Mouse (Mus musculus) frontal cortex, postnatal 10 days (tissue): ENCODE data around the gene Rnf152.

Experiments
- DNase-seq, 2 experiments: peaks; one replicate each; pipeline ENCODE4 v3.0.0; 2022; ENCODE audit warnings: low spot score in 2 of 2, mixed read lengths in 1 of 2

Rnf152 gene

GRCm38 (mm10) chr1:105356291-105357011 is at the start of gene Rnf152:
Gene Rnf152, minus strand, starts transcription at chr1:105356710.
- DNase-seq = peak; percentile 26 to 34

DNA sequence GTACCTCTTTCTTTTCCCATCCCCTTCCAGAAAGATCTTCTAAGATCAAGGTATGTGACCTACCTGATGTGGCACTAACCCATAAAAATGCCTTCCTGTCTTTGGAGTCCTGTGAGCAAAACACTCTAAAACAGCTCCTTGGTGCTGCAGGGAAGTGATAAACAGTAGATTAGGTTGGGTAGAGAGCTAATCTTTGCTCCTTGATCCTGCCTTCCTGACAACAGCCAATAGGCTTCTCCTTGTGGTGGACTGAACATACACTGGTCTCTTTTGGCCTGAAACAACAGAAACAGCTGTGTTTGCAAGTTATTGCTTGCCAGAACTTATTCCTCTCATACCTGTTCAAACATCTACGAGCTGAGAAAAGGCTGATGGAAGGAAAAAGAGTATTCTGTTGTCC is 46.3 kb upstream of the Rnf152 start:
- no peak for DNase-seq

- no peak for DNase-seq
Observed at GRCm38 (mm10) chr1:105384141-105384937, 27.8 kb upstream of the Rnf152 start.

DNA sequence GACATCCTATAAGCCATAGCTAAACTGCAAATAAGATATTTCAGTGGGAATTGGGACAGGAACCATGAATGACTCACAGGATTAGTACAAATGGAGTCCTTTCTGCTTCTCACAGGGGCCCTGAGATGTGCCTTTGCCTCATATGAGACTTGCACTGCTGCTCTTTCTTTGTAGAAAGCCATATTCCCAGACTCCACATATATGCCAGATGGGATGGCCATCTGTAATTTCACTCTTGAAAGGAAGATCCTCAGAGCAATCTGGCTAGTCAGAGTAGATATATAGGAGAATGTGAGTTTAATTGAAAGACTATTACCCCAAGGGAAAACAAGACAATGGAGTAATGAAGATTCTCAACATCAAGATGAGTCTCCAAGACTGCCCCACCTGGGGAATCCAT is 21.0 kb upstream of the Rnf152 start:
- no peak for DNase-seq

GRCm38 (mm10) chr1:105374618-105375017 is 18.1 kb upstream of the Rnf152 start:
- no peak for DNase-seq

DNA sequence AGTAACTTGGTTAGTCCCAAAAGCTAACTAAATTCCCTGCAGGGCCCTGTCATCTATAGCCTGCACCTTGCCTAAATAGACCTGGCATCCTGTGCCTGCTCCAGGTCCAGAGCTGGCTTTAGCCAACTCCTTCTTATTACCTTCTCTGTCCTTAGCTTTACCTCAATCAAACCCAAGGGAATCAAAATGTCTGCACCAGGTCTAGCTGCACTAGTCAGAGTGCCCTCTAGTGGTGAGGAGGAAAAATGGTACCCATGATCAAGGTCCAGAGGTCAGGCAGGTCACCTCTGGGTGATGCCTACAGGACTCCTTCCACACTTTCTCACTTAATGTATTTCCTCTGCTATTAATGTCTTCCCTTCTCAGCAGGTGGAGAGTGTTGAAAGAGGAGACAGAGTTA is 6.2 kb upstream of the Rnf152 start:
- no peak for DNase-seq

DNA sequence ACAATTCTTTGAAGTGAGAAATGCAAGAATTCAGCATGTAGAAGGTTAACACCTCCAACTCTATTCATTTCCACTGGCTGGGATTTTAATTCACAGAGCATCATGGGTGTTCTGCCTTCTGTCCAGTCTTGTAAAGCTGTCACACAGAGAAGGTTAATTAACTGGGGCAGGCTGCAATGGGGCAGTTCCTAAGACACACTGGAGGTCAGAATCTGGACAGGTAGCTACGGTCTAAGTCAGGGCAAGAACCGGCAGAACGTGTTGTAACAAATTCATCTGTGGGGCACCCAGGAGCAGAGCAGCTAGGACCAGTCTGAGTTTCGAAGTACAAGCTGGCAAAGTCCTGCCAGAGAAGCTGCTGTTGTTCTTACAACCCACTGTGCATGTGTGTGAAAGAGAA is 2.4 kb upstream of the Rnf152 start:
- DNase-seq = no peak

GRCm38 (mm10) chr1:105355910-105356290 is 610 bp downstream of the Rnf152 start:
- DNase-seq = peak; percentile 5 to 15

- DNase-seq = peak; percentile 33 to 41
Observed at GRCm38 (mm10) chr1:105354901-105355891, 1.3 kb downstream of the Rnf152 start.

GRCm38 (mm10) chr1:105351806-105352205 is 4.7 kb downstream of the Rnf152 start:
- DNase-seq = no peak

DNA sequence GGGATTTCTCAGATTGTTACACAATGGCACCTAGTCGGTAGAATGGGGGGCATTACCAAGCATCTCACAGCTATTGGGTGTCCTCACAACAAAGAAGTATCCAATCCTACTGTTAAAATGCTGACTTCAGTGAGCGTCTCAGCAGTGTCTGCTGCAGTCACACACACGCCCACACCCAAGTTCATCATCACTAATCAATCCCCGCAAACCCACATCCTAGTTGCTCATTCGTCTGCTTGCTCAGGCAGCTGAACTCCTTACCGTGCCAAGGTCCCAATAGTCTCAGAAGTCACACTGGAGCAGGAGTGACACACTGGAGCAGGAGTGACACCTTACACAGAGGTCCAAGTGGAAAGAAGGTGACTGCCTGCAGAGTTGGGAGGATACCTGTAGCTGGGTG is 14.2 kb downstream of the Rnf152 start:
- DNase-seq = no peak

GRCm38 (mm10) chr1:105340943-105341342 is 15.6 kb downstream of the Rnf152 start:
- no peak for DNase-seq

- DNase-seq = no peak
Observed at GRCm38 (mm10) chr1:105337397-105337796, 19.1 kb downstream of the Rnf152 start.

- no peak for DNase-seq
Observed at GRCm38 (mm10) chr1:105336096-105336495, 20.4 kb downstream of the Rnf152 start.

DNA sequence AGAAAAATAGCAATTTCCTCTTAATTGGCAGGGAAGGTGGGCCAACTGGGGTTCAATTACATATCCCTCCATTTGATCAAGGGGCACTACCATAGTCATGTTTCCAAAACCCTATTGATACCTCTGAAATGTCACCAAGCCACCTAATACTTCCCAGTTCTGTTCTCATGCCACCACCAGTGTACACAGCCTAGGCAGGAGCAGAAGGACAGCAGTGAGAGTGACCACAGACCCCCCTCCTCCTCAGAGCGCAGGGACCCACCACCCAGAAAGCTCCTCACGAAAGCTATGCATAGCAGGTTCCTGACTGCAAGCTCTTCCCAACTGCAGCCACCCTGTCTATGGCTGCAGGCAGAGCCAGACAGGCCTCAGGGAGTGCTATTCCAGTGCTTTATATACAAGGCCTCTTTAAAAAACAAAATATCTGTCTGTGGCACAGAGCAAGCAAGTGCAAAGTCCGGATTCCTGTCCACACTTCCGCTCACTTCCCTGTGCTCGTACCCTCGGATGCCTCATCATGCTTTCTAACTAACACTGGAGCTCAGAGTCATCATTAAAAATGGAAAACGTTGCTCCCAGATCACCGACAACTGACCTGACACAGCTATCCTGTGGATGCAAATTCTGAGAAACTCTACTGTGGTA is 24.3 kb downstream of the Rnf152 start:
- no peak for DNase-seq

DNA sequence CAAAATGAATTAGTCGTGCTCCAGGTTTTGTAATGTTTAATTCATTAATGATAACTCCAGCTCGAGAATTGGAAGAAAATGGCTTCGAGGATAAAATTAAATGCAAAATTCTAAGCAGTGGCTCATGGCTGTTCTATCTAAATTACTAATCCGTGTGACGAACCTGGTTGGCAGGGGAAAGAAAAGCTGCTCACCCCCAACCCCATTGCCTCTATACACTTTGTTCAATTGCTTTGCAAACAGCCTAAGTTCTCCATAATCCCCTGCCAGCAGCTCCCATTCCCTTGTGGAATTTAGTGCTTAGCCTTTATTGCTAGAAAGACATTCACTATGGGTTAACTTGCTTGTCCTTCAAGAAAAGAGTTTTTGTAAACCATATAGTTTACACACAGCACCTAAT is 24.9 kb downstream of the Rnf152 start:
- DNase-seq = no peak

- no peak for DNase-seq
Observed at GRCm38 (mm10) chr1:105330581-105331320, 25.8 kb downstream of the Rnf152 start.

DNA sequence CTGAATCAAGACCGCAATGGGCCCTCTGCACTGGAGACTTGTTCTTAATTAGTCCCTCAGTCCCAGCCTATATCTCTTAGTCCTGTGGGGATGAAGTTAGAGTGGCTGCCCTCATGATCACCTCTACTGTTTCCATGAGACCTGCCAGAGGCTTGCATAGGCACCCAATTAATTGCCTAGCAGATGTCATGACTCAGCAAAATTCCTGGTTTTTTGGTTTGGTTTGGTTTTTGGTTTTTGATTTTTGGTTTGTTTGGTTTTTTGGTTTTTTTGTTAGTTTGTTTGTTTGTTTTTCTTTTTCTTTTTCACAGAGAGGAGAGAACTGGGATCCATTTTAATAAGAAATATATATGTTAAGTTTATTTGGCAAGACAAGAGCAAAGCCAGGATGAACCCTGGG is 28.7 kb downstream of the Rnf152 start:
- no peak for DNase-seq

GRCm38 (mm10) chr1:105324636-105325035 is 31.9 kb downstream of the Rnf152 start:
- DNase-seq = no peak

DNA sequence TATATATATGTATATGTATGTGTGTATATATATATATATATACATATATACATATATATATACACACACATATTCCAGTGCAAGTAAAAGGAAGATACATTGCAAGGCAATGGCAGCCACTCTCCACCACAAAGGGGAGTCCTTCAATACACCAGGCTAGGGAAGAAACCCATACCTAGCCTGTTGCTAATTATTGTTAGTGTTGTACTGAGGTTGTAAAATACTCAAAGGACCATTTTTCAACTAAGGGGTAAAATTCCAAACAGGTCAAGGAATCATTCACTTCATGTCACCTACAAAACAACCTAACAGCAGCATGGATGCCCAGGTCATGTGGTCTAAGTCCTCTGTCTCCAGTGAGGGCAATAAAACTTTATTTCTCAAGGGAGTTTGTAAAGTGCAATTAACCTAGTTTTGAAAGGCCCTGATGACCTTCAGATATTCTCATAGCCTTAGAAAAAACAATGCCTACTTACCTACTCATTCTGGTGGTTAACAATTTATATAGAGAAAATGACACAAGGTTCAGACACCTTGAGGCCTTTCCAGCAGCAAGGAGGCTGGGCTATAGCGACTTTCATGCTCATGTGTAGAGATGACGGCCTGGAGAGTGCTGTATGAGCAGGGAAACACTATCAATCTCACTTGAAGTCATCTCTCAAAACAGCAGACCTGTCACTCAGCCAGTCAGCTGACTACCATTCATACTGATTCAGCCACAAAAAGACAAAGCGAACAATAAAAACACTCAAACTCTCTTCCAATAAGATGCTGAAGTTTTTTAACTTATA is 42.3 kb downstream of the Rnf152 start:
- DNase-seq = no peak
